Mouse (Mus musculus) thymus, postnatal 25 days (tissue): ENCODE data around the gene Arhgap15.

Source experiments
- DNase-seq: peaks from one replicate; pipeline ENCODE4 v3.0.0; 2022

The Arhgap15 gene

GRCm38 (mm10) chr2:44044088-44044487, 295.5 kb downstream of the Arhgap15 start:
- no peak for DNase-seq

- no peak for DNase-seq
These were observed 296.0 kb downstream of the Arhgap15 start for GRCm38 (mm10) chr2:44044634-44045033.

DNA sequence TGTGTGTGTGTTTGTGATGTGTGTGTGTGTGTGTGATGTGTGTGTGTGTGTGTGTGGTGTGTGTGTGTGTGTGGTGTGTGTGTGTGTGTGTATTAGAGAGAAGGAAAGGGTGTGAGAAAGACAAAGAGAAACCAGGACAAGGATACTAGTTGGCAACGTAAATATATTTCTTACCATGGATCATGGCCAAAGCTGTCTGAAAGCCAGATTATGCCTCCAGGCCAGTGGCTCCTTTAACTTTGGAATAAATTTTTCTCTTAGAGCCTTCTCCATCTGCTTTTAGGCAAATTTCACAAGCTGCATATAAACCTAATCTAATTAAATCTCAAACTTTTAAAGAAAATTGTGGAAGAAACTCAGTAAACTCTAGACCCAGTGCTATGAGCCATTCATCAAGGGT, 296.6 kb downstream of the Arhgap15 start:
- no peak for DNase-seq

GRCm38 (mm10) chr2:44060306-44060705, 311.7 kb downstream of the Arhgap15 start:
- DNase-seq = no peak

DNA sequence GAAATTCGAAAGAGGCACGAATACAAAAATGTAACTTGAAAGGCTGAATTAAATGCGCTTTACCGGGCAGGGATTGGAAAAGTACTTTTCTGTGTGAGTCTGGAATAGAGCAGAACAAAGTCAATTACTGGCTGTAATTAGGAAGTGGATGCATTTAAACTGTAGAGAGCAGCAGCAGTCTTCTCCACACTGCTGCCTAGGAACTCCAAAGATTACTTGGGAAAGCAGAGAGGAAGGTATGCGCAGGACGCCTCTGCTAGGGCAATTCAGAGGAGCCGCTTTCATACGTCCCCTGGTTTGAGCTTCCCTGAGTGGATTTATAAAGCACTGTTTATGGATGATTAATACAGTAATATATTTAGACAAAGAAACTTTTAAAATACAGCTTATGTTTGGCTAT, 312.1 kb downstream of the Arhgap15 start:
- DNase-seq = no peak

DNA sequence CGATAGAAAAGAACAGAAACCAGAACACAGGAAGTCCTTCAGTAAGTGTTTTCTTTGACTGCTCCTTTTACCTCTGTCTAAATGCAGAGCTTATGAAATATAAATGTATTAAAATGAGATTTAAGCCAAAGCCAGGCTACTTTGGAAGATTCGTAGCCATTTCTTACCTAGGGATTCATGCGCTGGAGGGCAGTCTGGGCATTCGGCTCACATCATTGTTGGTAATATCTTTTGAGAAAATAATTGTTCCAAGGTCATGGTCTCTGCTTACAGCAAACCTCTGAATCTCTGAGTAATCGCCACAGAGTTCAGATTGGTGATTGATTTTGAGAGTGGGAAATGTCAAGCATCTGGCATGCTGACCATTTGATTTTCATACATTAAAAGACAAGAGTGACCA, 316.4 kb downstream of the Arhgap15 start:
- DNase-seq = no peak

DNA sequence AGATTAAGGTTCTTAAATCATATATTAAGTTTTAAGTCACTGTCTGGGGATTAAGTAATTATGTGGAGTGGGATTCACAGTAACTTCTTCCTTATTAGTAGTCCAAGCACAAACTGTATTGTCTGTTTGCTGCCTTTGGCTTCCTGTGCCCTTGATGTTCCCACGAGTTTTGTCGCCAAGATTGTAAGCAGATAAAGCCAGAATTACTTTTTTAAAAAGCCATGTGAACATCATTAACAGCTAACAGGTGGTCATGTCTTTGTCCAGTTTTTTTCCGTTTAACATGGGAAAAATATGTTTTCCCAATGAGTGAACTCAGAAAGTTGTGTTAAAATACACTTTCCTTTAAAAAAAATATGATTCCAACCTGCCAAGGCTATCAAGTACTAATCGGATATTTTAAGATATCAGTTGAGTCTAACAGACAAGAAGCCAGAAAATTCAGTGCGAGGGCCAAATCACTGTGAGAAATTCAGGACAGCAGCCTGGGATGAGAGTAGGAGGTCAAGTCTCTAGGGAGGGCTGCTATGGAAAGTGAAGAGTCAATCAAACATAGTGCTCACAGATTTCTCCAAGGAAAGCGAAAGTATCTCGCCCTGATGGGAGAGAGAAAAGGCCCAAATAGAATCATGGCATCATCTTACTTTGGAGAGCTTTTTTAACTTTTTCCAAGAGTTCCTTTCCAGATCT, 319.7 kb downstream of the Arhgap15 start:
- no peak for DNase-seq

- no peak for DNase-seq
These were observed 320.3 kb downstream of the Arhgap15 start for GRCm38 (mm10) chr2:44068906-44069305.

- DNase-seq = no peak
These were observed 327.9 kb downstream of the Arhgap15 start for GRCm38 (mm10) chr2:44076570-44076969.

DNA sequence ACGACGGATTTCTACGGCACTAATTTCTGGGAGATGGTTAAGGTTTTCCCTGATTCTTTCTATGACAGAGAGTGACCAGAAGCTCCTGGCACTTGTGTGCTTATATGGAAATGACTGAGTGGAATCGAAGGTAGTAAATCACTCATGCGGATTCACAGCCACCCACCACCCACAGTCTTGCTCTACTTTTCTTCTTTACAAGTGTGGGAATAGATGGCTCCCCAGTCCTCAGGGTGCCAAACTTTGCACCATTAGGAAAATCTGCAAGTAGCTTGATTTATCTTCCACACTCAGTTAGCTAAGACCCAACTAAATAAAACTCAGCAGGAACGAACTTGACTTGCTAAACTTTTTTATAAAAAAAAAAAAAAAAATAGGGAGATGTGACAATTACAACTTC, 331.9 kb downstream of the Arhgap15 start:
- no peak for DNase-seq

DNA sequence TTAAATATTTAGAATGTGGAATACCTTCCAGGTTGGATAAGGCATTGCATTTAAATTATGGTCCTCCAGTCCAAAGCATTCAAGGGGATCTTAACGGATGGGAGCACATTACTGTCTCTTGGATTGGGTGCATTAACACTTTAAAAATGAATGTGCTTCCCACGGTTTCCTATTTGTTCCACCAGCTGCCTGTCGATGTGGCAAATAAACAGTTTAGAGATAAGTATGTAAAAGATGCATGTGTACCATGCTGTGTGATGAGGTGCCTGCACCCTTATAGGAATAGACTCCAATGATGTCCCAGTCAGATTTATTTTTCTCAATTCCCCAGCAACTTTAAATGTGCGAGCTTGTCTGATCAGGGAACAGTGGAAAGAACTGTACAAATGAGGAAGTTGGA, 332.6 kb downstream of the Arhgap15 start:
- DNase-seq = no peak

GRCm38 (mm10) chr2:44084471-44084870, 335.8 kb downstream of the Arhgap15 start:
- no peak for DNase-seq

DNA sequence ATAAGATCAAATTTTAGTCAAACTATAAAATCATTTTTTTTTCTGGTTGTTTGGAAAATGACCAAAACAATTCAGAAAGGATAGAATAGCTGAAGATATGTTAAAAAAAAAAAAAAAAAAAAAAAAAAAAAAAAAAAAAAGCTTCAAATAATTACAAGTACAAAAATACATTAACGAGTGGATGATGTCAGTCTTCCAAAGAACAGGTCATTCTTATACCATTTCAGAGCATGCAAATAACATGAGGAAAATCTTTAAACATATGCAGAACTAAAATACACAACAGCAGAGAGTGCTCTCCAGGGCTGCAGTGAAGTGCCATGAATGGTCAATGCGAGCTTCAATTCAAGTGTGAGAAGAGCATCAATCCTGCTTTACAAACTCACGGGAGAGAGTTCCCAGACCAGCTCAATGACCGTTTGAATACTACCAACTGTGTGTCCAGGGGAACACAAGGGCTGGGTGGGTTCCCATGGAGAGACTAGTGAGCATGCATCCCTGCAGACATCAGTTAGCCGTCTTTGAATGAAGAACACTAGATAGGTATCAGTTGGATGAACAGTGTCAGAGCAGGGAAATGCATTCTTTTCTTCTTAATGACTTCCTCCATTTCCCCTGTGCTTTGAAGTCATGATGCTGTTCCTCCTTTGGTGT, 337.9 kb downstream of the Arhgap15 start:
- DNase-seq = no peak

- no peak for DNase-seq
These were observed 349.9 kb downstream of the Arhgap15 start for GRCm38 (mm10) chr2:44098552-44098951.

DNA sequence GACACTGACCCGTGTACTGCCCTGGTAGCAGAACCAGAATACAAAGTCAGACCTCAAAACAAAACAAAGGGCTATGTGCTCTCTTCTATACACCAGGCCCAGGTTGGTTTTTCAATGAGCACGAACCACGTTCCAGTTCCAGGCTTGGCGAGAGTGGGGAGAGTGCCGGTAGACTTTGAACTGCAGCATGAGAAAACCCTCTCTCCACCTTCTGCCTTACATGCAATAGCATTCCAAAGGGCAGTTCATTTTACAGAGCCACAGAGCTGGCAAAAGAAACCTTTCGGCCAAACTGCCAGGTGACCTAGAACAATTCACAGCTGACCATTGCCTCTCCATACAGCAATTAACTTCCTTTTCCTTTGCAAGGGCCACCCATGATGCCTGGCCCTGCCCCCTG, 353.7 kb downstream of the Arhgap15 start:
- DNase-seq = no peak

GRCm38 (mm10) chr2:44103321-44103720, 354.7 kb downstream of the Arhgap15 start:
- no peak for DNase-seq

DNA sequence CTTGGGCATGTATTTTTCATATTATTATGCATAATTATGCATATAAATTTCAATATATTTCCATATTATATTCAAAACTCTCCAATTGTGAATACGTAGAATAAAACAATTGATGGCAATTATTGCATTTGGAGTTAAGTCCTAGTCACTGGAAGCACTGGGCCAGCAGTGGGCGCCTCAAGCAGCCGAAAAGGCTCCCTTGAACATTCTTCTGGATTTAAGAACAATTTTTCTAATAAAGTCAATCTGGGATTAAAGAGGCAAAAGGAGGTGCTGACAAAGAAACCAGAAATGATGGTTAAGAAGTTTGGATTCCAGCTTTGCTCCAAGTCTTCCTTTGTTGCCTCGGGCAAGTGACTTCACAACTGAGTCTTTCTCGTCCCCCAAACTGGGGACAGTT, 355.1 kb downstream of the Arhgap15 start:
- DNase-seq = no peak

GRCm38 (mm10) chr2:44104282-44105197, 355.9 kb downstream of the Arhgap15 start:
- DNase-seq = no peak

DNA sequence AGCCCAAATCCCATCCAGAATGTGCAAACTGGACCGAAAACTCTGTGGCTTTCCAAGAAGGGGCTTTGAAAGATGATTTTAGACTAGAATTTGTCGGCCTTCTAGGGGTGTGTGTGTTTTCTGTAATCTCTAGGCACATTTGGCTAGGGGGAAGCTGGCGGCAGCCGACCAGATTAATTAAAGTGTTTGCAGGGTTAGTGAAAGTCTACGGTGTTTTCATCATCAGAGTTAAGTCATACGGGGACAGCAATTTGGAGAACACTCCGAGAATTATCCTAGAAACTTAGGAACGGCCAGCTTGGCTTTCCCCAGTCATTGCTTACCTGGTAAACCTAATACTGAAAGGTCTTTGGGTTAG, 356.6 kb downstream of the Arhgap15 start:
- no peak for DNase-seq

GRCm38 (mm10) chr2:44106359-44106758, 357.7 kb downstream of the Arhgap15 start:
- no peak for DNase-seq

GRCm38 (mm10) chr2:44111276-44111675, 362.7 kb downstream of the Arhgap15 start:
- DNase-seq = no peak

GRCm38 (mm10) chr2:44112990-44113798, 364.6 kb downstream of the Arhgap15 start:
- no peak for DNase-seq

DNA sequence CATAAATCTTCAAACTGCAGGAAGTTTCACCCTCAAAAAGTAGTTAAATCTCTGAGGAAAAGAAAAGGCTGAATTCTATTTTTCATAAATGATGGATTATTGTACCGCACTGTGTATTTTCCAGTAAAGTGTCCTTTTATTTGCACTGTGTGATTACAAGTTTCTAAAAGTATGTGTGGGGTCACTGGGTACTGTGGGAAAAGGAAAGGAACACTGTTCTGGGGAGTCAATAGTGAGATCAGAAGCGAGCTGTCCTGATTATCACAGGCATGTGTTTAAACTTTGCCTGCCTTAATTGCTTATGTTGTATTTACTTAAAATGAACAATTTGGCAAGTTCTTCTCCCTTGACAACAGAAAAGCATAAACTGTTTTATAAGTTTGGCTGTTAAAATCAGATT, 365.7 kb downstream of the Arhgap15 start:
- DNase-seq = no peak
